Mouse (Mus musculus) spleen, adult 2 months (tissue): ENCODE measurements around the gene Got1. TPM values are rescaled to one million over a fixed set of nuclear protein-coding genes. Genes with fewer than 3 reads are reported as not detected.

ENCODE experiments used
- DNase-seq, 2 experiments: peaks; one replicate each; pipeline versions ENCODE4 v3.0.0 to v3.0.0-alpha.2; 2012 to 2021; ENCODE audit warnings: low spot score in 2 of 2, low read depth in 1 of 2
- H3K27ac ChIP-seq: fragments of 200-500 bp; 2 replicates; pipeline ENCODE4 v1.5.1; 2012; ENCODE audit warnings: low read length, inconsistent platforms; ENCODE audit not compliant: insufficient read depth
- H3K27me3 ChIP-seq: fragments of 200-500 bp; 2 replicates; pipeline ENCODE4 v1.6.1; 2012; ENCODE audit warnings: mild to moderate bottlenecking, moderate library complexity, low read length, inconsistent platforms; ENCODE audit not compliant: control insufficient read depth, insufficient read depth
- H3K36me3 ChIP-seq: fragments of 200-500 bp; 2 replicates; pipeline ENCODE4 v1.6.1; 2012; ENCODE audit warnings: mild to moderate bottlenecking, low read length, inconsistent platforms; ENCODE audit not compliant: control insufficient read depth, insufficient read depth
- H3K4me1 ChIP-seq: fragments of 200-500 bp; 2 replicates; pipeline ENCODE4 v1.6.1; 2011; ENCODE audit warnings: inconsistent platforms; ENCODE audit not compliant: control insufficient read depth, insufficient read depth, insufficient read length
- H3K4me3 ChIP-seq: fragments of 200-500 bp; 2 replicates; pipeline ENCODE4 v1.5.1; 2011; ENCODE audit warnings: mild to moderate bottlenecking, inconsistent platforms; ENCODE audit not compliant: insufficient read depth, insufficient read length; ENCODE audit errors: extremely low read depth
- CTCF ChIP-seq: fragments of 200-500 bp; IDR thresholded peaks from 2 replicates; pipeline ENCODE4 v1.5.1; 2011; ENCODE audit warnings: mild to moderate bottlenecking, inconsistent platforms; ENCODE audit not compliant: insufficient read depth, insufficient read length, insufficient replicate concordance; ENCODE audit errors: extremely low read depth
- POLR2A ChIP-seq: fragments of 200-500 bp; IDR thresholded peaks from 2 replicates; pipeline ENCODE4 v1.6.1; 2011; ENCODE audit warnings: low read depth, low read length, inconsistent platforms
- WGBS: fragments of 180-500 bp; shearing (Covaris S2); methylation state at CpG from one replicate; pipeline ENCODE4 v1.1.7; 2018; 5-methylcytosine and 5-hydroxymethylcytosine counted together
- polyA plus RNA-seq: library from polyadenylated mRNA; depleted of rRNA; stranded (reverse); fragments of >200 nt; gene quantifications from 2 replicates; pipeline ENCODE4 v1.2.3, GENCODE M21; 2012

Got1 gene
- polyA plus RNA-seq, 1 experiment, result 14.0 TPM

DNA sequence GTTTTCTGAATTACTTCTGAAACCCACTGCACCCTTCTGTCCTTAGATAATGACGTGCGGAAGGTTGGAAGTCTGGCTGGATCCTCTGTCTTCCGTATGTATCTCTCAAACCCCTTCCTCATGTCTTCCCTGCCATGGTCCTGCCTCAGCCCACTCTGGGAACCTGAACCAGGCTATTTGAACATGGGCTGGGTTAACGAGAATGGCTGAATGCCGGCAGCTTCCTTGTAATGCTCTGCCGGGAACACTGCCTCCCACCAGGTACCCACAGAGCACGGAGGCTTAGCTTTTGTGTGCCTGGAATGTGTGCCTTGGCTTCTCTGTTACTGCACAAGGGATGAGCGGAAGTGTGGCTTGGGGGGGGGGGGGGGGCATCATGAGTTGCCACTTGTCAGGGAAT is 52.1 kb downstream of the Got1 start:
- no peaks in the 10 kb centered on the region for H3K4me1 ChIP-seq
- no peak overlapping the region for H3K4me3 ChIP-seq
- H3K27me3 ChIP-seq, result no peaks in the 10 kb centered on the region
- H3K27ac ChIP-seq, result no peak overlapping the region
- TF ChIP-seq CTCF (no peak), POLR2A (no peak)
- WGBS, result 89% methylated on average over 8 of the region's 8 CpGs
- H3K36me3 ChIP-seq, result no peaks in the 10 kb centered on the region
- DNase-seq, result no peak

DNA sequence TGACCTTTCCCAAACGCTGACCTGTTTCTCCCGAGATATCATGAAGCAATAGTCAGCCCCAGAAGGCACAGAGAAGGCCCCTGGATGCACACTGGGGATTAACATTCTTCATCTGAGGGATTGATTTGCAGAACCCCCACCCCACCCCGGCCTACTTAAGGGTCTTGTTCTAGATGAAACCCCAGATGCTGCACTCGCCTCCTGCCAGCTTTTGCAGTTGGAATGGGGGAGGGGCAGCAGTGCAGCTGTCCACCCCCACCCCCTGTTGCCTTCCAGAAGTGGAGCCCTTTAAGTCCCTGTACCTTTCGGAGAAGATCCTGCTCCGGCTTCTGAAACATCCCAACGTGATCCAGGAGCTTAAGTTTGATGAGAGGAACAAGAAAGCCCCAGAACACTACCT is 55.1 kb downstream of the Got1 start:
- 80% methylated on average over 7 of the region's 7 CpGs for WGBS
- no peaks in the 10 kb centered on the region for H3K4me1 ChIP-seq
- TF ChIP-seq CTCF (no peak), POLR2A (no peak)
- no peak overlapping the region for H3K4me3 ChIP-seq
- no peaks in the 10 kb centered on the region for H3K27me3 ChIP-seq
- H3K36me3 ChIP-seq, result no peaks in the 10 kb centered on the region
- H3K27ac ChIP-seq, result no peak overlapping the region
- no peak for DNase-seq

DNA sequence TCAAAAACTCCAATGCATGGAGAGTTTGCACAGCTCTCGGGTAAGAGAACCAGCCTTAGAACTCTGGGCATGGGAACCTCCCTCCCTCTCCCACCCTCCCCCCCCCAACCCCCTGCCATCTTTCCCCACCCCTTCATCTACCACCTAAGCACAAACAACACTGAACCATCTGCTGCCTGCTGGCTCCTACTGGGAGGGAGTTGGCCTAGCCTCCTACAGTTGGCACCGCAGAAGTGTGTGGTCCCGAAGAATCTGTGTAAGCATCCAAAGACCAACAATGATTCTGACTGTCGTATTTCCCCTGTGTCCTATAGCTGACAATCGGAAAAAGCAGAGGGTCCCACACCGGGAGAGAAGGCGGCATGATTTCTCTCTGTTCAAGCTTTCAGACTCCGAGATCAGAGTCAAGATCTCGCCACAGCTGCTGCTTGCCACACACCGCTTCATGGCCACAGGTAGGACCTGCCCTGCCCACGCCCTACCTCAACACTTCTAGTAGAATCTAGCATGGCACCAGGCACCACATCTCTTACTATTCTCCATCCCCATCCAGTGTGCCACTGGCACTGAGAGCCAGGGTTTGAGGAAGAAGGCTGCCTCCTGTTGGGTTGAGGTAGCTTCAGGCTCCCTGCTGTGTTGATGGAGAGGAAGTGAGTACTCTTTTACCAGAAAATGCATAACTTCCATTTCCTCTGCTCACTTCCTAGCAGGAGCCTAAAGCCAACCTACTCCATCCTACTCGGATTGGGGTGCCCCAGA is 56.3 kb downstream of the Got1 start:
- WGBS, result 85% methylated on average over 12 of the region's 12 CpGs
- no peak overlapping the region for H3K27ac ChIP-seq
- no peak for DNase-seq
- no peaks in the 10 kb centered on the region for H3K27me3 ChIP-seq
- H3K4me3 ChIP-seq, result no peak overlapping the region
- no peaks in the 10 kb centered on the region for H3K4me1 ChIP-seq
- TF ChIP-seq CTCF (no peak), POLR2A (no peak)
- H3K36me3 ChIP-seq, result no peaks in the 10 kb centered on the region

DNA sequence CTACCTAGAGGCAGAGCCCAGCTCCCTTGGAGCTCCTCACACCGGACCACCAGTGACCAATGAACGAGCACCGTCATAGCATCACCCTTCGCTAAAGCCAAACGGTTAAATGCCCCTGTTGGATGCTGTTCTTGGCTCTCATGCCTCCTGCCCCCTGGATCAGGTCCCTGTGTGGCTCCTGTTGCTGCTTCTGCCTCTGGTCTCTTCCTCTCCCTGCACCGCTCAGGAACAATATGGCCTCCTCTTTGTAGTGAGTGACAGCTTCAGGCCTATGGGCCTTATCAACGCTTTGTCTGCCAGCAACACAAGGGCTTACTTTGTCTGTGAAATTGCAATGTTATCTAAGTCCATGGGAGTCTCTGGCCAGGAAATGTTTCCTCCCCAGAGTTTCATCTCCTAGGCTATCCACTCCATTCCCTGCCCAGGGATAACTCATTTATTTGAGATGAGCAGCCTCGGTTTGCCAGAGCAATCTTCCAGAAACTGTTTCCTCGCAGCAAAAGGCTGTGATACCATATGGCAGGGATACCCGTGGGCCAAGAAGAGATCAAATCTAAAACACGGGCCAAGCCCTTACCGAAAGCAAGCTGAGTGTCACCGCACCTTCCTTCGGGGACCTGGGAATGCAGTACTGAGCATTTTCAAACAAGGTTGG is 58.7 kb downstream of the Got1 start:
- Histone ChIP-seq H3K27ac (no peak overlapping the region), H3K36me3 (no peaks in the 10 kb centered on the region), H3K4me3 (no peak overlapping the region), H3K4me1 (no peaks in the 10 kb centered on the region), H3K27me3 (no peaks in the 10 kb centered on the region)
- no peak for TF ChIP-seq CTCF
- no peak for TF ChIP-seq POLR2A
- WGBS, result 92% methylated on average over 14 of the region's 14 CpGs
- no peak for DNase-seq

DNA sequence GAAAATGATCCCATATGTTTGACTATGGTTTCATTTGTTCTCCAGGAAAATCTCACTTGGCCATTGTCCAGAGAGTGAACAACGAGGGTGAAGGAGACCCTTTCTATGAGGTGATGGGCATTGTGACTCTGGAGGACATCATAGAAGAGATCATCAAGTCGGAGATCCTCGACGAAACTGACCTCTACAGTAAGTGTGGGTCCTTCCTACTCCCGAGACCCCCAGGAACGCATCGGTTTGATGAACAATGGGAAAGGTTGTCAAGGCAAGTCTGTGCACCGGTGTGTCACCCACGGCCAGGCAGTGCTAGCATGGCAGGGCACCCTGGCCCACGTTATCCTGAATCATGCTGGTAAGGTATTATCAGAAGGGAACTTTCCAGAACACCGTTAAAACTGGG is 59.3 kb downstream of the Got1 start:
- Histone ChIP-seq H3K27ac (no peak overlapping the region), H3K4me3 (no peak overlapping the region), H3K27me3 (no peaks in the 10 kb centered on the region), H3K36me3 (no peaks in the 10 kb centered on the region), H3K4me1 (no peaks in the 10 kb centered on the region)
- WGBS, result 87% methylated on average over 11 of the region's 11 CpGs
- TF ChIP-seq POLR2A (no peak), CTCF (no peak)
- DNase-seq, result no peak

DNA sequence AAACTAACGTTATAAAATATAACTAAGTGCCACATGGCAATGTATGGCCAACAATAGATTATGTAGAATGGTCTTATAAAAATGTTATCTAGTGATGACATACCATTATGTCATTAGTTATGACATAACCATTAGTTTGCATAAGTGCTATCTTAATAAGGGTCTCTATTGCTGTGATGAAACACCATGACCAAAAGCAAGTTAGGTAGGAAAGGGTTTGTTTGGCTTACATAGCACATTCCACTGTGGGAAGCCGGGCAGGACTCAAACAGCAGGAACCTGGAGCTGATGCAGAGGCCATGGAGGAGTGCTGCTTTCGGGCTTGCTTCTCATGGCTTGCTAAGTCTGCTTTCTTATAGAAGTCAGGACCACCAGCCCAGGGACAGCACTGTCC is 60.1 kb downstream of the Got1 start:
- H3K27me3 ChIP-seq, result no peaks in the 10 kb centered on the region
- no peak for TF ChIP-seq POLR2A
- no peak overlapping the region for H3K4me3 ChIP-seq
- WGBS, result 86% methylated on average over 3 of the region's 3 CpGs
- H3K4me1 ChIP-seq, result no peaks in the 10 kb centered on the region
- no peaks in the 10 kb centered on the region for H3K36me3 ChIP-seq
- no peak for DNase-seq
- no peak overlapping the region for H3K27ac ChIP-seq
